Mouse (Mus musculus): ENCODE results near the gene Ccdc116.
A peak's percentile ranks its signal among the peaks of the same experiment; 100 is the strongest.

The Ccdc116 gene

GRCm38 (mm10) chr16:17131191-17132088, 15.6 kb downstream of the Ccdc116 start:
- DNase-seq (ENCODE audit: low spot score): peak; percentile 24

- DNase-seq (ENCODE audit: low spot score): no peak
These were observed 19.7 kb downstream of the Ccdc116 start for GRCm38 (mm10) chr16:17127292-17127691.

GRCm38 (mm10) chr16:17124871-17125520, 22.0 kb downstream of the Ccdc116 start, which contains the start of gene 2610318N02Rik:
Gene 2610318N02Rik, minus strand, starts transcription at chr16:17125167.
- DNase-seq (ENCODE audit: low spot score): peak; percentile 78

- DNase-seq (ENCODE audit: low spot score): no peak
These were observed 22.7 kb downstream of the Ccdc116 start for GRCm38 (mm10) chr16:17124119-17124870.

- no peak for DNase-seq (ENCODE audit: low spot score)
These were observed 25.5 kb downstream of the Ccdc116 start for GRCm38 (mm10) chr16:17121569-17121968.

GRCm38 (mm10) chr16:17117309-17117799, 29.7 kb downstream of the Ccdc116 start:
- no peak for DNase-seq (ENCODE audit: low spot score)

GRCm38 (mm10) chr16:17110771-17111743, 36.0 kb downstream of the Ccdc116 start, which contains the start of gene Ppil2:
Gene Ppil2, minus strand, starts transcription at chr16:17111257.
- peak; percentile 54 for DNase-seq (ENCODE audit: low spot score)

GRCm38 (mm10) chr16:17104600-17104999, 42.4 kb downstream of the Ccdc116 start:
- DNase-seq (ENCODE audit: low spot score): no peak

GRCm38 (mm10) chr16:17102630-17103220, 44.3 kb downstream of the Ccdc116 start:
- DNase-seq (ENCODE audit: low spot score): no peak

GRCm38 (mm10) chr16:17096938-17097337, 50.1 kb downstream of the Ccdc116 start:
- no peak for DNase-seq (ENCODE audit: low spot score)
